Mouse (Mus musculus) telencephalon, adult 2 months (tissue): Measurements from ENCODE around the gene Med24.
"Not testable (repeated sequence)": the region's sequence is repeated elsewhere in the genome, so short reads cannot be mapped to it uniquely, and the experiment has no call there.

Experiments
- DNase-seq: peaks from one replicate; pipeline ENCODE4 v3.0.0-alpha.2; 2011; ENCODE audit warnings: low read depth, low spot score

Med24 gene

DNA sequence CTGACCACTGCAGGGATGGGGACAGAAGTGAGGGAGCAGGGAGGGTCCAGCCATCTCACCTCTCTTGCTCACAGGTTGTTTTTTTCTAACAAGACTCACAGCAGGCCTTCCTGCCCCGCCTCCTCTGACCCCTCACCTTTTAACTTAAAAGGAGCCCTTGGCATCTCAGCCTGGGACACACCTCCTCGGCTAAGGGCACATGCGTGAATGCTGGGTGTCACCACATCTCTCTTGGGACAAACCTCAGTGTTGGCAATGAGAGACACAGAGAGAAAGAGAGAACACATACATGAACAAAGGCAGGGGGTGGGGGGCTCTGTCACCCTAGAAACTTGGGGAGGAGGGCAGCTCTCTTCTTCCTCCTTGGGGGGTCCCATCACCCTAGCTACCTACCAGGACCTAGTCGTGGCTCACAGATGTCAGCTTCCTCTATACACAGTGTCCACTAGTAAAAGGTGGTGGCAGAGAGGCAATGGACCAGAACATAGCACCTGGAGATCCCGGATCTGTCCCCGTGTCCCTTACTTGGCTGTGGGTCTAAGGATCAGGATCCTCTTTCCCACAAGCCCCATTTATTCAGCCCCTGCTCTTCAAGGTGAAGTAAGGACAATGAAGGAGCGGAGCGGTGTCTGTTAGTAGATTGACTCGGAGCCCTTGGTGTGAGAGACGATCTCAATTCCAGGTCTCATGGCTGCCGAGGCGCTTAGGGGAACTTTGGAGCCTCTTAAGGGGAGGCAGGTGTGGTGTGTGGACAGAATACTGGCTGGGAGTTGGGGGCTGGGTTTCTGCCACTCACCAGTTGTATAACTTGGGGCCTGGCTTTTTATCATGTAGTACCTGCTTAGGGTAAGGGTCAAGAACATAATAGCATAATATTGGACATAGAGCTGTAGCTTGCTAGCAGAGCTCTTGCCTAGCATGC, 17.0 kb upstream of the Med24 start:
- no peak for DNase-seq

DNA sequence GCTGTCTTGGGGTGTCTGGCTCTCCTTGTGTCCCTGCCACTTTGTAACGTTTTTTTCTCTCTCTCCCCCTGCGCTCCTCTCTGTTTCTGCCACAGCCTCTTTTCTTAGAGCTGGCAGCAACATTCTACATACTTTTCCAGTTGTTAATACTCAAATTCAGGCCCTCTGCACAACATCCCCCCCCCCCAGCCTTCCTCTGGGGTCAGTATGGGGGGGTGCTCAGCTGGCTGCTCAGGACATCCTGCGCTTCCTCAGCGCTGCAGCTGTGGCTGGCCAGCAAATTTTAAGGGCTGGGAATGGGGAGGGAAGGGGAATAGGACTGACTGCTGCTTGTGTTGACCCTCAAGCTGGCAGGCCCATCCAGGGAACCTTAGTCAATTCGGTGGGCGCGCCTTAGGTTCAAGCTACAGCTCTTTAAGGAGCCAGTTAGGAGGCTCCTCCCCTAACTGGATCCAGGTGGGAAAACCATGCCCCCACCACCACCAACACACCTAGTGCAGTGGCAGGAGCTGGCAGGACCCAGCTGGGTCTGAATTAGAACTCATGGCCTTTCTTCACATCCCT, 15.3 kb upstream of the Med24 start:
- no peak for DNase-seq

DNA sequence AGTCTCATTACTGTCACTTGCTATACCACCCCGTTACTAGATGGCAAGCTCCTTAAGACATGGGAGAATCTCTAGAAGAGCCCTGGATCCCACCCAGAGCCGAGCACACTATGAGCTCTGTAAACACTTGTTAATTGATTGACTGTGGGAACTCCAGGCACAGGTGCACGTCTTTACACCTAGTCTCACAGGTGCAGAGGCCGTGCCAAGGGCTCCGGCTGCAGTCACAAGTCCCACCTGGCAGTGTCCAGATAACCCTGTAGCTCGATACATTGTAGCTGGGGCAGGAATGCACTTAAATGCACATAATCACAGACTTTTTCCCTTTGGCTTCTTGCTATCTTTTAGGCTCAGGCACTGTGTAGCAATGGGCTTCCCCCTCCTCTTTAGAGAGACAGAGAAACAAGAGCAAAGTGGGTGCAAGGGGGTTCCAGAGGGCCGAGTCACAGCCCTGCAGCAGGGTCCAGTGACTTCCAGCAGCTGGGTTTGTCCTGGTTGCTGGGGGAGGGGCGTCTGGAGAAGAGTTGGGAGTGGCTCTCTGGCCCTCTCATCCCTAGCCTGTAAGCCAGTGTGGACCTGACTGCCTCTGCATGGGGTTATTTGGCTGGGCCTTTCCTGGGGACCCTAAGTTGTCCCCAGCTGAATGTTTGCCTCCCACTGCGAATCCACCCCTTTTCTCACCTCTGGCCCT, 14.6 kb upstream of the Med24 start:
- DNase-seq, result no peak

DNA sequence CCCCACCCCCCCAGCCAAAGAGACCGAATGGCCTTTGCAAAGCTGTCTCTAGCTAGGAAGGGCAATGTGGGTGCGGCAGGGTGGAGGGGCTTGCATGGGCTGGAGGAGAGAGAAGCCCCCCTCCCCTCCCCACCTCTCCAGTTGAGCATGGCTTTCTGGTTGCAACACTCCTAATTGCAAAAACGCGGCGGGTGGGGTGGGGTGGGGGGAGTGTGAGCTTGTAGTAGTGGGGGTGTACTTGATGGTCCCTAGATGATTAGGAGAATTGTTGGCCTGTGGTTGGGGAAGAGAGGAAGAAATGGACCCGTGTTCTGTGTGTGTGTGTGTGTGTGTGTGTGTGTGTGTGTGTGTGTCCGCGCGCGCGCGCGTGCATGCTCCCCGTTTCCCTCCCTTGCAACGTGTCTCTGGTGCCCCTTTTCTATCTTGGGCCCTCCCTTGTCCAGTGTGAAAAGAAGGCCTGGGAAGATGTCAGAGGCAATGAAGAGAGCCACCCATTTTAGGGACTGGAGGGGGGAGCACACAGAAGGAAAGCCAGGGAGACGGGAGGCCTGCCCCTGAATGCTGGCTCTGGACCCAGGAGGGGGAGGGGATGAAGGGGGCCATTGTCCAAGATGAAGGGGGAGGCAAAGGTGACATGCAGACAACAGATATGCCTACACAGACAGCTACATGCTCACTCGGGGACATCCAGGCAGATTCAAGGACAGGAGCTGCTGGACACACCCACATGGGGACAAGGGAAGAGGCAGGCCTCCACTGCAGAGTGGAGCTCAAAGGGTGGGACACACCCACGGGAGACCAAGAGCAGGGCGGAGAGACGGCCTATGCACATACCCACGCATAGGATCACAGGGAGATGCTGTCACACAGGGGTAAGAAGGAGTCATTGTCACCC, 13.4 kb upstream of the Med24 start:
- DNase-seq, result no peak

DNA sequence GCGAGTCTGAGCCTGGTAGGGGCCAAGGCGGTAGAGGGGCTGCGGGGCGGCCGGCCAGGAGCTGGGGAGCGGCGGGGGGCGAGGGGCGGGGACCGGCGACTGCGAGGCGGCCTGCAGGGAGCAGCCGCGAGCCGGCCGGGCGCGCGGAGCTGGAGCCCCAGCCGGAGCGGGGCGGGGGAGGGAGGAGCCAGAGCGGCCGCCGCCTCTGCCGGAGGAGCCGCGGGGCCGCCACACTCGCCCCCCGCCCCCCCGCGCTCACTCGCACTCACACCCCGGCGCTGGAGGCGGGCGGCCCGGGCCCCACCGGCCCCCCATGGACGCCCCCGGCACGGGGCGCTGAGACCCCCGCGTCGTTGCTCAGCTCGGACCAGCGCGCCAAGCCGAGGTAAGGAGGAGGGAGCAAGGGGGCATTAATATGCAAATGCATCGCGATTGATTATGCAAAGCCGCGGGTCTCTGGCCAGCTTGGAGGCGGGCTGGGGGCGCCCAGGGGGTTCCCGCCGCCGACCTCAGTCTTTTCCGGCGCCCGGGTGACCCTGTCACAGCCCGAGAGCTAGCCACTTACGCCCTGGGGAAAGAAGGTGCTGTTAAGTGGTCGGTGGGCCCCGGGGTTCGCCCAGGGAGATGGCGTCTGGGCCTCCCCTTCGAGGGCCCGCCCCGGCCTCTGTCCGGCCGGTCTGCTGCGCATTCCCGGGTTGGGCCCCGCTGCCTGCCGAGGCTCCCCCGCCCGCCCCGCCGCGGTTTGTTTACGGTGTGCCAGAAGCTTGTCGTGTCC, 12.6 kb upstream of the Med24 start:
- DNase-seq, result no peak

DNA sequence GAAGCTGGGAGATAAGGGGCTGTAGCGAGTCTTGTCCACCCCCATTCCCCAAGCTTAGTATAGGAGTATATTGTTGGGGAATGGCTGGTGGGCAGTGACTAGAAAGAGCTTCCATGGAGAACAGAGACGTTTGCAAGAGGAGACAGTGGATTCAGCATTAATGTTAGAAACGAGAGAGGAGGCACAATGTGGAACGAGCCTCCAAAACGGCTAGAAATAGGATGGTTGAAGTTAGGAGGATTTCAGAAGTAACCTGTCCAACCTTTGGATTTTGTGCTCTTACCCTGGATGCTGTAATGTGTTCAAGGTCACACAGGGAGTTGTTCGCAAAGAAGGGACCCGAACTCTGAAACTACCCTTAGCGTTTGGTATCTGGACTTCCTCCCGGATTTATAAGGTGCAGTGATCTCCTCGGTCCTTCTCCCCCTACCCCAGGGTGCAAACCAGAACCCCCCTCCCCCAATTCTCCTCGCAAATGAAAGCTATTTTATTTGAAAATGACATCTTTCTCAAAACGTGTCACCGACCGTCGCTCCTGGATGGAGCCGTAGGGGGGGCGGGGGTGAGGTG, 11.9 kb upstream of the Med24 start:
- DNase-seq, result no peak

DNA sequence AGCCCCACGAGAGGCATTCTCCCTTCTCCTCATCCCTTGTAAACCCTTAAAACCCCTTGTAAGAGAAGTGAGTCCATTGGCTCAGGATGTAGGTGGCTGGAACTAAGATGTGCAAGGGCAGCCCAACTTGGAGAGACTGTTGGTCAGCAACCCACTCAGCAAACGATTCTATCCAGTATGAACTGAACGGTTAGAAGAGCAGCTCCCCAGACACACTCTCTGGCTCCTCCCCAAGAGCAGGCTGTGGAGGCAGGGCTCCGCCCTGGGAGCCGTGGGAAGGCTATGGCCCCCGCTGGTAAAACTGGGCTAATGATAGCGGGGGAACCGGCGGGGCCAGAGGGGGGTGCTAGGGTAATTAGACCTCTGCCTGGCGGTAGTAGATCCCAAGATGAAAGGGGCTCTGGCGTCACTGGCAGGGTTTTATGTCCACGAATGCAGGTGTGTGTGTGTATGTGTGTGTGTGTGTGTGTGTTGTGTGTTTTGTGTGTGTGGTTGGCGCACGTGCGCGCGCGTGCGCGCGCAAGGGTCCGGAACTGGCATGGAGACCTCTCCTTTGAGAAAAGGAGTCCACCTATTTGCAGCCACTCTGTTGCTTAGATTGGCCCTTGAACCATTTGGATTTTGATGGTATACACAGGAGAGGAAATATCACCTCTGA, 11.3 kb upstream of the Med24 start, which contains the start of gene Thra:
Gene Thra (plus strand): TSS at position 246 of the 658 bp plus-strand sequence.
- no peak for DNase-seq

DNA sequence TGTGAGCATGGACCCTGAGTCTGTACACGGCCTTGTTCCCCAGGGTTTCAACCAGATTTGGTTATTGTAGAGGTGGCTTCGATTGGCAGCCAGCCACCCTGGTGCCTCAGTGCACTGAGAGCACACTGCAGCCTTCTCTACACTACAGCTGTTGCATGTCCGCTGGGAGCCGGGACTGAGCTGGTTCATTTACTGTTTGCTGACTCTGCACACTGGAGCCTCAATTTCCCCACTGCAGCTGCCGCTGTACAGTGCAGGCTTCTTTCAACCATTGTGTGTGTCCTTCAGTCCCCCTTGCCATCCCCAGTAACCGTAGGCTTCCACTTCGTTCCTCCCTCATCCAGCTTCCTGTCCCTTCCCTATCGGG, 10.8 kb upstream of the Med24 start:
- DNase-seq, result no peak

DNA sequence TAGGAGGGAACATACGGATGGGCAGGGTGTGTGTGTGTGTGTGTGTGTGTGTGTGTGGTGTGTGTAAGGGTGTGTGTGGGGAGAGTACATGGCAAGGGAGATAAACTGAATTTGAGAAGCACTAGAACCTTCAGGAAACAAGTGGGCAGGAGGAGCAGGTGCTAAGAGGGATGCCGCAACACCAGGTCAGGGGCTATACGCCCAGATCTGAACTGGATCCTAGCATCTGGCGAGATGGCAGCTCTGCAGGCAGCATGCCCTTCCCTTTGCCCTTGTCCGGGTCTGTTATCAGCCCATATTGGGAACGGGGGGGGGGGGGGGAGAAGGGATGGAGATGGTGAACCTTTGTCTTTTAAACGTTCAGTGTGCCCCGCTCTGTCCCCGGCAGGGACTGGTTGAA, 9.7 kb upstream of the Med24 start:
- no peak for DNase-seq

DNA sequence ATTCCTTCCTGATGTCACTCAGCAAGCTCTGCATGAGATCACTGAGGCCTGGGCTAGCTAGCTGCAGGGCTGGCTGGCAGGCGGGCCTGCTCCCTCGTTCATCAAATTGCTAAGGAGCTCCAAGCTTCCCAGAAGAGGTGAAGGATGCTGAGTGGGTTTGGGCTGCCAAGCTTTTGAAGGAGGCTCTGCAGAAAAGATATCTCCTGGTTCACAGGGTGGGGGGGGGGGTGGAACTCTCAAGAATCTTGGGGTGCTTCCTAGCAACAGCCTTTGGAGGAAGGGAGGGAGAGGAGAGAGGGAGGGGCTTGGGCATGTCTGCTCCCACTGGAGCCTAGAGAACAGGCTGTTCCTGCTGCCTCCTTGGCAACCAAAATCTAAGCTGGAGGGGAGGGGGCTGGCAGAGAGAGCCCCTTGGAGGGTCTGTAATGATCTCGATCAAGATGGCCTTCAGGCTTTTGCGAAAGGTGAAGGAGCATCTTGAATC, 9.2 kb upstream of the Med24 start:
- peak; percentile 81 for DNase-seq

DNA sequence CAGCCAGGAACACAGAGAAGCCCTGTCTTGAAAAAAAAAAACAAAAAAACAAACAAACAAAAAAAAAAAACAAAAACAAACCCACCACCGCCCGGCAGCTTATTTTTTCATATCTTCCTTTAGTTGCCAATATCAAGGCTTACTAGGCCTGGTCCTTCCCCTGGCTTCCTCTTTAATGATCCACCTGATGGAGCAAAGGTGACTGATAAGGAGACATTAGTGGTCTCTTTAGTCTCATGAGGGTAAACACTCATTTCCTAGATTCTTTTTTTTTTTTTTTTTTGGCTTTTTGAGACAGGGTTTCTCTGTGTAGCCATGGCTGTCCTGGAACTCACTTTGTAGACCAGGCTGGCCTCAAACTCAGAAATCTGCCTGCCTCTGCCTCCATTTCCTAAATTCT, 8.0 kb upstream of the Med24 start:
- DNase-seq, result not testable (repeated sequence)

DNA sequence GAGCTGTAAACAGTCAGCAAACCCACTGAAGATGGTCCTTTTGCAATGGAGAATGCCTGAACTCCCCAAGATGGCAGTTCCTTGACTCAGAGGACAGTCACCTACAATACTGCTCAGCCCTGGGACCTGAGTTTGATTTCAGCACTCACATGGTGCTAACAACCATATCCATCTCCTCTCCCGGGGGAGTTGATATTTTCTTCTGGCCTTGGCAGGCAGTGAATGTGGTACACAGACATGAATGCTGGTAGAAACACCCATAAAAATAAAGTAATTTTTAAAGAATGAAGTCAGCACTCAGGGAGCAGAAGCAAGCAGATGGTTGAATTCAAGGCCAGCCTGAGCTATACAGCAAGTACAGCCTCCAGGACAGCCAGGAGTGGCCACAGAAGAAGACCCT, 6.9 kb upstream of the Med24 start:
- no peak for DNase-seq

DNA sequence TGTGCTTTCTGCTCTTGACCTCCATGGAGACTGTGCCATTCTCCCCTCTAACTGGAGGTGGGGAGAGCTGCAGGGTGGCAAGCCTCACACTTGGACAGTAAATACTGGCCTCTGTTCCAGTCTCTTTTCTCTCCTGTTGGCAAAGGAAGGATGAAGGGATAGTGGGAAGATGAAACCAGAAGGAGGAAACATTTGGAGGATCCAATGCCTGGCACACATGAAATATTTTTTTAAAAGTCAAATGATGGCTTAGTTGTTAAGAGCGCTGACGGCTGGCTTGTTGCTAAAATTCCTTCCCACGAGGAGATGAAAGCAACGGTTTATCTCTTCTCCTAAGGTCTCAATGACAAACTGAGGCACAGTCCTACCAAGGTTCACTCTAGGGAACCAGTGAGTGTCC, 5.9 kb upstream of the Med24 start:
- no peak for DNase-seq

DNA sequence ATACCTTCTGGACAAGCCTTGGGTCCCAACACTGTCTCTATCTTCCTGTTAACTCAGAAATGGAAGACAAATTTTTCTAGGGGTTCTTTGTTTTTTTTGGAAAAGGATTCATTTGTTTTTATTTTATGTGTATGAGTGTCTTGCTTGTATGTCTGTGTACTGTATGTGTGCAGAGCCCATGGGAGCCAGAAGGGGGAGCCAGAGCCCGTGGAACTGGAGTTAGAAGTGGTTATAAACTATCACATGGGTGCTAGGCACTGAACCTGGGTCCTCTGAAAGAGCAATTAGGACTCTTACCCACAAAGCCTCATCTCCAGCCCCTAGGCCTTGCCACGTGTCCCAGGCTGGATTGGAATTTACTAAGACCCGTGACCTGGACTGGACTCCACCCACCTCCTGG, 4.8 kb upstream of the Med24 start:
- DNase-seq, result no peak

DNA sequence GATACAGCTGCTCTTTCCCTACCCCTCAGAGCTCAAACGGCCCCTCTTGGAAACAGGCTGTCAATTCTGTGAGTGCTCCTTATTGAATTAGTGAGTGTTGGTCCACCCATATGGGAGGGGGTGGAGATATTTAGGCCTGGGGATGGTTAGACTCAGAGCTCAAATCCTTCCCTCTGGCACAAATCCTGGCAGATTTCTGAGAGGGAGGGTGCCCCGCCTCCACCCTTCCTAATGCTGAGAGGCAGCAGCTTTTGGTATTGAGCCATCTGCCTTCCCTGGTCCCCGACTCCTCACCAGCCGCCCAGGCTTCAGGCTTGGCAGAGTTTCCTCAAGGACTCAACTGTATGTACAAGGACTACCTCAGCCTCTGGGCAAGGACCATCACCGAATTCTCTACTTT, 1.9 kb upstream of the Med24 start:
- peak; percentile 84 for DNase-seq

DNA sequence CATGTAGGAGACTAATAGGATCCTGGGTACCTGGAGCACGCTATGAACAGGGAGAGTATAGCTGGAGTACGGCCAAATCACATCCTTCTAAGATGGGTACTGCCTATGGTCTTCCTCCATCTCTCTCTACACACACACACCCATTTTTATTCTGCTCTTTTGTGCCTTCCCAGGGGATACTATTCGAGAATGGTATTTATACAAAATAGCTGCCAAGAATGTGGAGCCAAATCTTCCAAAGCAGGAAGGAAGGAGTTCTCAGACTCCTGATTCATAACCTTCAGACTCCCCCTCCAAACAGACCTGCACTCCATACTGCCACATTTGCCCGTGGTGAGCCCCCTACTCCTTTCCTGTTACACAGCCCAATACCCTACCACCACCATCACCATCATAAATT, 1.5 kb upstream of the Med24 start:
- no peak for DNase-seq

DNA sequence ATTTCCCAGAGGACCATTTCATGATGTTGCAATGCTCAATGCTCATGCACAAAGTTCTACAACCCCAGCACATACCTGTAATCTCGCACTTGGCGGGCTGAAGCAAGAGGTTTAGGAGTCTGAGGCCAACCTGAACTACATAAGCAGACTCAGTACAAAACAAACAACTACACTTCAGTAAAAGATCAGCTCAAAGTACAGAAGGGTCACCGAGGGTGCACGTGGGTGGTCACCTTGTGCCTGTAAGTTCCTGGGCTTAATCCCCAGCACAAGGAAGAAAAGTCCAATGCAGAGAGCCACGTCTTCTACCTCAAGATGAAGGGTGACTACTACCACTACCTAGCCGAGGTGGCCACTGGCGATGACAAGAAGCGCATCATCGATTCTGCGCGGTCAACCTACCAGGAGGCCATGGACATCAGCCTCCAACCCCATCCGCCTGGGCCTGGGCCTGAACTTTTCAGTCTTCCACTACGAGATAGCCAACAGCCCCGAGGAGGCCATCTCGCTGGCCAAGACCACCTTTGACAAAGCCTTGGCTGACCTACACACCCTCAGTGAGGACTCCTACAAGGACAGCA, 3.2 kb downstream of the Med24 start:
- no peak for DNase-seq

DNA sequence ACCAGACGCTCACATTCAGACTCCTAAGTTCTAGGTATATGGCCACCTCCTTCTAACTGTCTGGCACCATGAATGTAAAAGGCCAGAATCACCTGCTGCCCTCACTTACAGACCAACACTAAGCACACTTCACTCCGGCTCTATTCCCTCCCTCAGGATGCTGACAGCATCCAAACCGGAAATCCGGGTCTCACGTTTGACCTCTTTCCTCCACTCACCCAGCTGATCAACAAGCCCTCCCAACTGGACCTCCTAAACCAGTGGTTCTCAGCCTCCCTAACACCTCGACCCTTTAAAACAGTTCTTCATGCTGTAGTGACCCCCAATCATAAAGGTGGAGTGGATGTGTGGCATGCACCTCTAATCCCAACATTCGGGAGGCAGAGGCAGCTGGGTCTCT, 6.1 kb downstream of the Med24 start:
- no peak for DNase-seq

DNA sequence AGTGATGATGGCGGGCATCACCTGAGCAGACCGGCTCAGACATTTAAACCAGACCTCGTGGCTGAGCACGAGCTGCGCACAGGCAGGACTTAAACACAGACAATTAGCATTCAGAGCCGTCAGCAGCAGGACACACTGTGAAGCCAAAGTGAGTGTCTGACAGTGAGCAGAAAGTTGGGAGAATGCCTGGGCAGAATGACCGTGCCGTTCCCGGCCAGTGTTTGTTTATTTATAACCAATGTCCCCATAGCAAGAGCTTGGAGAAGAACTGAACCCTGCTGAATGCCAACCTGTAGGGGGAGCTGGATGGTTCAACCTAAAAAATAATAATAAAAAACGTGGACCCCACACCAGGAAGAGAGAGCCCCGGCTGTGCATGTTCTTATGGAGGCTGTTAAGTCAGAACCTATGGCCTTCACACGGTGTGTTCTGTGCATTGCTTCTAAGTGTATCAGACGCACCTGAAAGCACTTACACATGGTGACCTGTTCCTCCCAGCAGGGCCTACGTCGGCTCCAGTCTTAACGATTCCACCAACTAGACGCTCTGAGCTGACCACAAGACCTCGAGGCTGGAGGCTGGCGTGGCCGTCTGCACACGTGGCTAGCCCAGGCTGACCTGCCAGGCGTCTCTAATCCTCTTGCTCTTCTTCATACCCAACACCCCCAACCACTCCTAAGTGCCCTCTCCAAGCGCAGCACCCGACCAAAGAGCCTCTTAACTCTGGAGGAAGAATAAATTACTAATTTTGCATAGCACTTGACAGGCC, 7.6 kb downstream of the Med24 start:
- no peak for DNase-seq
